Mouse (Mus musculus) lung, postnatal 0 days (tissue): ENCODE data around the gene Herc6.

ENCODE experiments used
- CTCF ChIP-seq: IDR thresholded peaks from 2 replicates; pipeline ENCODE4 v1.5.1; 2016; ENCODE audit warnings: antibody characterized with exemption, mild to moderate bottlenecking
- EP300 ChIP-seq: IDR thresholded peaks from 2 replicates; pipeline ENCODE4 v1.6.1; 2016; ENCODE audit warnings: antibody characterized with exemption, mild to moderate bottlenecking, control low read depth

- no peak for TF ChIP-seq CTCF
- TF ChIP-seq EP300 = no peak
Observed at GRCm38 (mm10) chr6:57534611-57535286, 46.1 kb upstream of the Herc6 start.
